Mouse (Mus musculus): ENCODE measurements at regions not wholly inside any gene's neighbourhood (a gene's known extent, or its start where the extent isn't known, plus 50 kb on each side); places are given as distances from the start of the nearest gene placed in this dataset.

- intact Hi-C loops (cut with DNase I), result no loop called here
- no peak overlapping the region for H3K27ac ChIP-seq
- DNase-seq, result no peak
- H3K4me3 ChIP-seq, result no peak overlapping the region
- peak; percentile 31; the same call in 1 of the 2 replicates for TF ChIP-seq CTCF (IDR thresholded peaks at IDR 0.05)
Observed at GRCm38 (mm10) chr7:54734039-54734438, 101.3 kb upstream of the Luzp2 start.

GRCm38 (mm10) chr7:54734861-54735260, 100.4 kb upstream of the Luzp2 start:
- intact Hi-C loops (cut with DNase I), result no loop called here
- no peak for TF ChIP-seq CTCF (IDR thresholded peaks at IDR 0.05)

GRCm38 (mm10) chr7:54767341-54767740, 68.0 kb upstream of the Luzp2 start:
- TF ChIP-seq CTCF (IDR thresholded peaks at IDR 0.05), result no peak
- Histone ChIP-seq H3K4me3 (no peak overlapping the region), H3K27ac (no peak overlapping the region)
- DNase-seq, result no peak
- intact Hi-C loops (cut with DNase I), result no loop called here

More at GRCm38 (mm10) chr7:54734861-54735260, 100.4 kb upstream of the Luzp2 start:
- H3K27ac ChIP-seq, result no peak overlapping the region
- no peak overlapping the region for H3K4me3 ChIP-seq
- no peak for DNase-seq

GRCm38 (mm10) chr7:54768683-54769082, 66.6 kb upstream of the Luzp2 start:
- TF ChIP-seq CTCF (IDR thresholded peaks at IDR 0.05), result no peak
- no peak for DNase-seq
- H3K27ac ChIP-seq, result no peak overlapping the region
- H3K4me3 ChIP-seq, result no peak overlapping the region
- intact Hi-C loops (cut with DNase I), result no loop called here

- H3K4me3 ChIP-seq, result no peak overlapping the region
- no peak for DNase-seq
- H3K27ac ChIP-seq, result no peak overlapping the region
- intact Hi-C loops (cut with DNase I), result no loop called here
- TF ChIP-seq CTCF (IDR thresholded peaks at IDR 0.05), result no peak
Observed at GRCm38 (mm10) chr7:54781939-54782520, 53.3 kb upstream of the Luzp2 start.

- Histone ChIP-seq H3K4me3 (no peak overlapping the region), H3K27ac (no peak overlapping the region)
- DNase-seq, result no peak
- intact Hi-C loops (cut with DNase I), result no loop called here
- TF ChIP-seq CTCF (IDR thresholded peaks at IDR 0.05), result no peak
Observed at GRCm38 (mm10) chr7:54782604-54783003, 52.7 kb upstream of the Luzp2 start.

- Histone ChIP-seq H3K4me3 (no peak overlapping the region), H3K27ac (no peak overlapping the region)
- DNase-seq, result no peak
- intact Hi-C loops (cut with DNase I), result no loop called here
- TF ChIP-seq CTCF (IDR thresholded peaks at IDR 0.05), result no peak
Observed at GRCm38 (mm10) chr7:54783550-54784529, 51.5 kb upstream of the Luzp2 start.
